Mouse (Mus musculus): ENCODE measurements around the gene Arrdc5.
"Not testable (repeated sequence)": the region's sequence is repeated elsewhere in the genome, so short reads cannot be mapped to it uniquely, and the experiment has no call there.

Gene Arrdc5

DNA sequence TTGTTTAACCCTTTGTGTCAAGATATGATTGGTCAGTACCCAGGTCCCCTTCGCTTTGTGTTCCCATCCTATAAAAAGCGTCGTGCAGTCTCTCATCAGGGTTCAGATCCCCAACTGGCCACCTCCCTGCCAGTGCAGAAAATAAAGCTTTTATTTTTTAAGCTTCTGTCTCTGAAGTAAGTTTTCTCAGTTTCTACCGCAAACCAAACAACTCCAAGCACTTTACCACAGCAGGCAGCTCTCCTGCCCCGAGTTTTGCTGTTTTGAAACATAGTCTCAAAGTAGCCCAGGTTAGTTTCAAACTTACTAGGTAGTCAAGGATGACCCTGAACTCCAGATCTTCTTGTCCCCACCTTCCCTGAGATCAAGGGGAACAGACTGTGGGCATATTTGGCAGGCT is 21.7 kb downstream of the Arrdc5 start:
- no peak for DNase-seq (ENCODE audit: low read depth, low spot score)

DNA sequence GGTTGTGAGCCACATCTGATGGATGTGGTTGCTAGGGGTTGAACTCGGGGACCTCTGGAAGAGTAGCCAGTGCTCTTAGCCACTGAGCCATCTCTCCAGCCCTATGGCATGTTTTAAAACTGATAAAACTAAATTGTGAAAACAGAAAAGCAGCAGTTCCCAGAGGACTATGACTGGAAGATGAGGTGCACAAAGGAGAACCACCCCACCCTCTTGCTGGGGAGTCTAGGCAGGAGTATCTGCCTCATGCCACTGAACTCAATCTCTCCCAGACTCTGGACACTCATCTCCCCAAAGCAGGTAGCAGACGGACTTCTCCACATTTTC is 22.6 kb downstream of the Arrdc5 start:
- DNase-seq (ENCODE audit: low read depth, low spot score) = no peak

DNA sequence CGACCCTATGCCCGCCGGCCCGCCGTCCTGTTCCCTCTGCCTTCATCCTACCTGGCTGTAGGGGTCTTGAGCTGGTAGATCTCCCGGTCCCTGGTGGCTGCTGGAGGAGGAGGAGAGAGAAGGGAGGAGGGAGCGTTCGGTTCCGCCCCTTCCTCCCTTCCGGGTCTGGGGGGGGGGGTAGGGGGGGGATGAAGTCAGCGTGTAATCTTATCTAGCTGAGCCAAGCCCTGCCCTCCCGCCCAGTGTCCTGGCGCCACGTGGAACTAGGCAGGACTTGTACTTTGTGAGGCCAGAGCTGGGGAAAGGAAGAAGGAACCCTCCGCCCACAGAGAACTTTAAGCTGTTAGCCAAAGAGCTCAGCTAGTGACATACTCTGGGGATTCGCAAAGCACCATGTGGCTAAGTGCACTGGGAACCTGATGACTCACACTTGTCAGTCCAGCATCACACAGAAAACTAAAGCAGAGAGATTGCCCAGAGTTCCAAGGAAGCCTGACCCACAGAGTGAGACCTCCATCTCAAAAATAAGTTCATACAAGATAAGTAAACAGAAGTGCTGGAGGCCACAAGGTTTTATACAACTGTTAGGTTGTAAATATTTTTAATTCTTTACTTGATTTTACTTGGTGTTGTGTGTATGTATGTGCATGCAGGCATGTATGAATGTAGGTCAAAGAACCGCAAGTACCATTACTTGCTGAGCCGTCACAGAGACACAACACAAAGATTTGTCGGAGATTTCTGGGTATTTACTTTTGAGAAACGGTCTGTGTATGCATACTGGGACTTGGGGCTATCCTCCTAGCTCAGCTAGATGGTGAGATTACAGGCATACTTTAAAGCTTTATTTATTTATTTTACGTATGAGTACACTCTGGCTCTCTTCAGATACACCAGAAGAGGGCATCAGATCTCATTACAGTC is 23.2 kb downstream of the Arrdc5 start, which contains the start of gene Ticam1:
Gene Ticam1, minus strand, starts transcription at position 144 of the 924 bp plus-strand sequence.
- DNase-seq (ENCODE audit: low read depth, low spot score) = peak; percentile 88

DNA sequence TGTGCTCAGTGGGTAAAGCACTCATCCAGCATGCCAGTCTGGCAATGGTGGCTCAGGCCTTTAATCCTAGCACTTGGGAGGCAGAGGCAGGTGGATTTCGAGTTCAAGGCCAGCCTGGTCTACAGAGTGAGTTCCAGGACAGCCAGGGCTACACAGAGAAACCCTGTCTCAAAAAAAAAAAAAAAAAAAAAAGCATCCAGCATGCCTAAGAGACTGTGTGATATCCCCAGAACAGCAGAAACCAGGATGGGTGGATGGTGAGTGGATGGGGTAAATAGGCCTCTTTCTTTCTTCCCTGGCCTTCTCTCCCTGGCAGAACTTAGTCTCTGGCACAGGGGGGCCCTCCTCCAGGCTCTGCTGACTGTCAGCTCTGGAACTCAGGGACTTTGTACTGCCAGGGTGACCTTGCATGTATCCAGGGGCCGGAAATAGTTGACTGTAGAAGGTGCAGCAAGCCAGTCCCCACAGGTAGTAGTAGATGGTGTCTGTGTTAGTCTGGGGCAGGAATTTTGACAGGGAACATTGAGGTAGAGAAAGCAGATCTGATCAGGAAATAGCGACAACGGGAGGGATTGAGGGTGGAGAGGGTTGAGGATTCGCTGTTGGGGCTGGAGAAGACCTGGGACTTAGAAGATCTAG is 24.1 kb downstream of the Arrdc5 start:
- no peak for DNase-seq (ENCODE audit: low read depth, low spot score)

DNA sequence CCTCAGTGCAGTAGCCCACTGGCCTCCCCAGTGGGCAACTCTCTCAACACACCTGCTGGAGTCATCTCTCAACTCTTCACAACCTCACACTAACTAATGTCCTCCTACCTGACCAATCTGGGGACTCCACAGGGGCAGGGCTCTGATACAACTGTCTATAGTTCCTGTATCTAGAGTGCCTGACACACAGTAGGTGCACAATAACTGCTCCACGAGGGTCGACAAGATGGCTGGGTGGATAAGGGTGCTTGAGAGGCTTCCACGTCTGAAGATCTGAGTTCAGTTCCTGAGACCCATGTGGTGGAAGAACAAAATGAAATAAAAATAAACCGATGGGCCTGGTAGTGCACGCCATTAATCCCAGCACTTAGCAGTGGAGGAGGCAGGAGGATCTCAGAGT is 26.1 kb downstream of the Arrdc5 start:
- DNase-seq (ENCODE audit: low read depth, low spot score) = no peak

DNA sequence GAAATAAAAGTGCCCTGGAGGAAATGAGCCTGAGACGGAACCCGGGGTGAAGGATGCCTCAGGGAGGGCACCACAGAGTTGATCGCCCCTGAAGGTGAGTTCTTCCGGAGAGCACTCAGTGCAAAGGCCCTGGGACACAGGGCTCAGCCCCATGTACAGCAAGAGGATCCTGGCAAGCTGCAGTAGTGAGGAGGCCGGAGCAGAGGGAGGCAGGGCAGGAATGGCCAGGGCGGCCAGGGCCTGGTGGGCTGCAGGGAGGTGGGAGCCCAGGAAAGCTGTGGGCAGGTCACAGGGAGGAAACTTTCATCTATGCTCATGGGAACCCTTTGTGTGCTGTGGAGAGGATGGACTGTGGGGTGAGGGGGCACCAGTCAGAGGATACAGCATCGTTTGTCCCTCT is 26.6 kb downstream of the Arrdc5 start:
- no peak for DNase-seq (ENCODE audit: low read depth, low spot score)

DNA sequence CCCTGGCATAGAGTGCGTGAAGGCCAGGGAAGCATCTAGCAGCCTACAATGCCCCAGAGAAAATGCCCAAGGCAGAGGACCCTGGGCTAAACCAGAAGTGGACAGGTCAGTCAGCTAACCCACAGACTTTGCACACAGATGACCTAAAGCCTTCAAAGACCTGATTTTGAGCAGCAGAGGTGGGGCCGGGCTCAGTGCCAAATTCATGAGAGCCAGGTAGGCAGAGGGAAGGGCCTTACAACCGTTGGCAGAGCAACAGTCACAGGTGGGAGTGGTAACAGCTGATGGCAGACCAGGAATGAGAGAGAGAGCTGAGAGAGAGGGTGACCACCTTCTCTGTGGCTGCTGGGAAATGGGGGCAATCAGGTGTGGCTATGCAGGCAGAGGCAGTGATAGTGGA is 27.4 kb downstream of the Arrdc5 start:
- DNase-seq (ENCODE audit: low read depth, low spot score) = no peak

DNA sequence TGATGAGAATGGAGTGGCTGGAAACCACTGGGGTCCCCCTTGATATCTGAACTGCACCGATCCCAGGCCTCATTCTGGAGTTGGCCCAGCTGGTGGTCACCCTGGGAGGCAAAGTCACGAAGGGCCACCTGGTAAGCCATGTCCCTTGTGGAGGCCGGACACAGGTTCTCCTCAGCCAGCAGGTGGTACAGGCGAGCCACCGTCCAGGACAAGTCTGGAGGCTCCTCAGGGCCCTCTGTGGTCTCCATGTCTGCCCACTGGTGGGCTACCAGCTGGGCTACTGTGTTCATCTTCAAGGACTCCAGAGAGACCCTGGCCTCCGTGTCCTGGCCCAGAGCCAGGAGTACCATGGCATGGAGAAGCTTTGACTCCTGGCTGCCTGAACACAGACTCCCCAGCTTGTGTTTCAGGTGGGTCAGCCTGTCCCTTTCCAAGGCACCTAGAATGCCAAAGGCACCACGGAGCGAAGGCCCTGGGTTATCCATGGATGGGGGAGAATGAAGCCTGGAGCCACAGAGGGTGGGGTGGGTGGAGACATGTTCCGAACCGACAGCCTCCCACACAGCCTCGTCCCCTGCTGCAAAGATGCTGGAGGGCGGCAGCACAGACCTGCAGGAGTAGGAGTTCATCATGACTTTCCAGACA is 28.4 kb downstream of the Arrdc5 start:
- no peak for DNase-seq (ENCODE audit: low read depth, low spot score)

DNA sequence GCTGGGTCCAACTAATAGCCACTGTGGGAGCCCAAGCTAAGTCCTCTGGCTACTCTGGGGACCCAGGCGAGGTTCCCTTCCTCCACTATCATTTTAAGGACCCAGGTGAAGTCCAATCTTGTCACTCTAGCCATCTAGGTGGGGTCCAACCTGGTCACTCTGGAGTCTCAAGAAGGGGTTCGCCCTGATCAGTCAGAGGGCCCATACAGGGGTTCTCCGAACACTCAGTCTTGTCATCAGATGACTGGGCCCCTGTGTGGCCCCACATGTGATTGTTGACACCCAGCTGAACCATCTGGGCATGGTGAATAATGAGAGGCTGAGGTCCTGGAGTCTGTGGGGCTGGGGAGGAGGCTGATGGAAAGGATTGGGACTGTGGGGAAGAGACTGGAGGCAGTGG is 30.3 kb downstream of the Arrdc5 start:
- DNase-seq (ENCODE audit: low read depth, low spot score) = no peak

DNA sequence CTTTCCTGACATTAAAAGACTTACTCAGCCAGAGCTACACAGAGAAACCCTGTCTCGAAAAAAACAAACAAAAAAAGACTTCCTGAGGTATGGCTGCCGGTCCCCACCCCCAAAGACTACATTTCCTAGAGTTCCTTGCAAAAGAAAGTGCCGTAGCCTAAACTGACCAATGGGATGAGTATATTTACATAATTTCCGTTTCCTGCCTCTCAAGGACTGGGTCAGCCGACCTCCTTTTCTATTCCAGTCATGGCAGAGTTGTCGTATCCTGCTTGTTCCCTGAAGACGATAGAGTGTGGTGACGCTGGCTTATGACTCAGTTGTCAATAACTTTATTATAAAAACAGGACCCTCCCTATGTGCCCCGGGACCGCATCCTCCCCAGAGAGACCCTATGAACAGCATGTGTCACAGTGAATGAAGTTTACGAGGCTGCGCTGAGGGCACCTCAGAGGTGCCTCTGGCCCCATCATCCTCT is 30.9 kb downstream of the Arrdc5 start:
- DNase-seq (ENCODE audit: low read depth, low spot score) = peak; percentile 86

DNA sequence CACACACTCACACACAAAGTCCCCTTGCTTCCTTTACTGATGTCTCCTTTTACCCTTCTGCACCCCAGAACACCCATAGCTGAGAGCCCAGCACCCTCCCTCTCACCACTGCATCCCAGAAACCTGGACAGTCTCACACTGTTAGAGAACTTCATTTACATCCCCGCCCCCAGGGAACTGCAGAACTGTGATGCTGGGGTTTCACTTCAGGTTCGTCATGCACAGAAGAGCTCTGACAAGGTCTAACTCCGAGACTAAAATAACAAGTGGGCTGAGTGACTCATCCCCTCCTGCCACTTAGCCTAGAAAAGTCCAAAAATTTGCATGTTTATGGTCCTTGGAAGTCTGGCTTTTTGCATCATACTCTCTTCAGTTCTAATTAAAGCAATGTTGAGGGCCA is 33.8 kb downstream of the Arrdc5 start:
- DNase-seq (ENCODE audit: low read depth, low spot score) = no peak

DNA sequence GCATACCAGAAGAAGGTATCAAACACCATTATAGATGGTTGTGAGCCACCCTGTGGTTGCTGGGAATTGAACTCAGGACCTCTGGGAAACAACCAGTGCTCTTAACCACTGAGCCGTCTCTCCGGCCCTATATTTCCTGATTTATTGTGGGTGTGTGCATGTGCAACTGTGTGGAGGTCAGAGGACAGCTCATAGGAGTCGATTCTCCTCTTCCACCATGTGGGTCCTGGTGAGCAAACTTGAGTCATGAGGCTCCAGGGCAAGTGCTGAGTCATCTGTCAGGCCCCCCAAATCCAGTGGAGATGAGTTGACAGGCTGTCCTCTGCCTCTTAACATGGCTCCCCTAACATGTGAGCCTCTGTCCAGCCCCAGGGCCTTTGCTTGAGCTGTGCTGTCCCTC is 34.2 kb downstream of the Arrdc5 start:
- no peak for DNase-seq (ENCODE audit: low read depth, low spot score)

DNA sequence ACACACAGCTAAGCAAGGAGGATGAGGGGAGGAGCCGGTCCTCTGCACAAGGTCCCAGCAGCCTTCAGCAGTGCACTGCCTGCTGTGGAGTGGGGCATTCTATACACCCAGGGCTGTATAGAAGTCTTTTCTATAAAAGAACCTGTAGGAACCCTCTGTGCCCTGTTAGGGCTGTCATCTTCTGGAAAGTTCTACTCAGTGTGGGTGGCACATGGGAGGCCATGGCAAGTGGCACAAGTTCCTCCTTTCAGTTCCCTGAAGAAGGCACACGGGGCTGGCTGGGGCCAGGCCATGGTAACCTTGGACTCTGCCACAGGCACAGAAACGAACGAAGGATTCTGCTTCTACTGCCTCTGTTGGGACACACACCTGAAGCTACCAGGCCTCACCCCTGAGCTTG is 35.1 kb downstream of the Arrdc5 start:
- no peak for DNase-seq (ENCODE audit: low read depth, low spot score)

DNA sequence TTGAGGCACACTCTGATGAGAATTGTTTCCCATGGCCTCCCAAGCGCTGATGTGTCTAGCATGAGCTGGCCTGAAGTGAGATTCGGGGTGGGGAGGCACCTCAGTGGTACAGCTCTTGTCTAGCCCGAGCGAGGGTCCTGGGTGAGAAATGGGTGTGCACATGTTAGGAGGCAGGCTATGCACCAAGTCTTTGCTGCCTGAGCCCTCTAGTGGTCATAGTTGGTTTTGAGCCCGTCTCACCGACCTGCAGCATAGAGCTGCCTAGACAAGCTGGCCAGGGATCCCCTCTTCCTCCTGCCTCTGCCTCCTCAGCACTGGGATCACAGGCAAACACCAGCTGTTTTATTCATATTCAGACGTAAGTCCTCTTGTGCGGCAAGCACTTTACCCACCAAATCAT is 36.1 kb downstream of the Arrdc5 start:
- peak; percentile 90 for DNase-seq (ENCODE audit: low read depth, low spot score)

DNA sequence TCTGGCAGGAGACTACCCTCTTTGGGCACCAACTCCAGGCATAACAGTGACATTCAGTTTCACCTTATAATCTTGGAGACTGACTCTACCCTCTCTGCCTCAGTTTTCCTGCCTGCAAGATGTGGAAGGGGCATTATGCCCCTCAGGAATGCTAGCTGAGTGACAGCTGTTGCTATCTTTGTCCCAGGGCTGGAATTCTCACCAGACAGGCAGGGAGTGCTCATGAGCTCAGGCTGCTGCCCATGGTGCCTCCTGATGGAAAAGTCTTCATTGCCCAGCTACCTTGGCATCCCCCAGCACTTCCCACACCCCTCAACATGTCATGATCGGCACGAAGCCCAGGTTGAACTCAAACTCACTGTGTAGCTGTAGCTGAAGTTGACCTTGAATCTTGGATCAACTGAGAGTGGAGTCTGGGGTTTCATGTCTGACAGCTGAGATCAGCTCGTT is 37.4 kb downstream of the Arrdc5 start:
- DNase-seq (ENCODE audit: low read depth, low spot score) = no peak

DNA sequence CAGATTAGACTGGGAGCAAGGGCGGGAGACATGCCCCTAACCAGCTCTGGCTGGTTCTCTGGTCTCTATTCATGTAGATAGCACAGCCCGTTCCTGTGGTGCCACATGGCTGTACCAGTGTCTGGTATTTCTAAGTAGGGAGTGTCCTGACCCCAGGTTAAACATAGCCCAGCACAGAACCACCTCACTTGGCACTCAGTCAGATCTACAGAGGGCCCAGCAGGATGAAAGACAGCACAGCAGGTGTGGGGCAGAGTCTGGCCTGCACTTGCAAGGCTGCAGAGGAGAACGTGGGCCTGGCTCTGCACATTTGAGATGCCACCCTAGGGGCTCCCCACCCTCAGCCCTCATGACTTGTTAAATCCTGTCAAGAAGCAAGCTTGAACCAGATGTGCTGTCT is 38.9 kb downstream of the Arrdc5 start:
- no peak for DNase-seq (ENCODE audit: low read depth, low spot score)

DNA sequence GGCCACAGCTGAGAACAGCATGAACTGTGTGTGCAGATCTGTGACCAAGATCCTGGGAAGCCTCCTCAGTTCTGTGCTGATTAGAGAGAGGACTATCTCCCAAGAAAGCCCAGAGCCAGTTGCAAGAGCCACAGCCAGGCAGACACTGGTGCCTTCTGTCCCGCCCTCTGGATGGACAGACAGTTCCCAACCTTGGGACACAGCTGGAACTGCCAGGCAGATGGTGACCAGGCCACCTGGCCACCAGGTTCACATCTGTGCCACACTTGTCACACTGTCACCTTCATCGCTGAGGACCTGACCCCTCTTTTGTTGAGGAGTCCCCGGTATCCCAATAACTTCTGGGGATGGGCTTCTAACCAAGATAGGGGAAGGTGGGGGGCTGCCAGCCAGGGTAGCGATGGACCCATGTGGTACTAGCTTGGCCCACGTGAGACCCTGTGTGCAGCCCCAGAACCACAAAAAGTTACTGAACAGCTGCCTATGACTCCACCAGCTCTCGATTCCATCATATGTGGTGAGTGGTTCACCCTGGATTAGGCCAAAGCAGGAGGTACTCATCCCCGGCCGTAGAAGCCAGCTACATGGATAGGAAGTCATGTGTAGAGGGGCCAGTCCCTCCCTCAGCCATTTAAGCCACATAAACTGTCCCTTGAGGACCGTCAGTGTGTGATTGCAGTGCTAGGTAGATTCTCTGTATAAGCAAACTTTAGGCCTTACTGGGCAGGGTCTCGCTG is 40.6 kb downstream of the Arrdc5 start:
- DNase-seq (ENCODE audit: low read depth, low spot score) = no peak

DNA sequence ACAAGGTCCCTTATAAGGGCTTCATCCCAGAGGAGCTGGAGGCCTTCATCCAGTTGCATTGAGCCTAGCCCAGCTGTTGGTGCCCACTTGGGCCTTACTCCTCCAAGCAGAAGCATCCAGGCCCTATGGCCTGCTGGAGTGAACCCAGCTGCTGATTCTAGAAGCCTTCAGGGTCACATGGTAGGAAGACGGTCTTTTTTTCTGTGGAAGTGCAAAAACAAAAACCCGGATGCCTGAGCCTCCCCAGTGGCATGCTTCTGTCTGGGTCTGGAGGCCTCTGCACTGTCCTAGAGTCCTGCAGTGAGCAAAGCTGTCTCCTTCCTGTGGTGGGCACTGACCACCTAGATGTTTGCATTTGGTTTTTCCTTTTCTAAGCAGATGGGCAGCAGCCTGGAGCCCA is 41.3 kb downstream of the Arrdc5 start:
- not testable (repeated sequence) for DNase-seq (ENCODE audit: low read depth, low spot score)

DNA sequence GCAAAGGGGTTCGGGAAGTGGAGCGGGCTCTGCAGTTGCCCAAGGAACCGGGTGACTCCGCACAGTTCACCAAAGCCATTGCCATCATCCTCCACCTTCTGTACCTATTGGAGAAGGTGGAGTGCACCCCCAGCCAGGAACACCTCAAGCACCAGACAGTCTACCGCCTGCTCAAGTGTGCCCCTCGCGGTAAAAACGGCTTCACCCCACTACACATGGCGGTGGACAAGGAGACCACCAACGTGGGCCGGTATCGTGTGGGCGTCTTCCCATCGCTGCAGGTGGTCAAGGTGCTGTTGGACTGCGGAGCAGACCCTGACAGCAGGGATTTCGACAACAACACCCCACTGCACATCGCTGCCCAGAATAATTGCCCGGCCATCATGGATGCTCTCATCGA is 41.8 kb downstream of the Arrdc5 start:
- DNase-seq (ENCODE audit: low read depth, low spot score) = not testable (repeated sequence)

DNA sequence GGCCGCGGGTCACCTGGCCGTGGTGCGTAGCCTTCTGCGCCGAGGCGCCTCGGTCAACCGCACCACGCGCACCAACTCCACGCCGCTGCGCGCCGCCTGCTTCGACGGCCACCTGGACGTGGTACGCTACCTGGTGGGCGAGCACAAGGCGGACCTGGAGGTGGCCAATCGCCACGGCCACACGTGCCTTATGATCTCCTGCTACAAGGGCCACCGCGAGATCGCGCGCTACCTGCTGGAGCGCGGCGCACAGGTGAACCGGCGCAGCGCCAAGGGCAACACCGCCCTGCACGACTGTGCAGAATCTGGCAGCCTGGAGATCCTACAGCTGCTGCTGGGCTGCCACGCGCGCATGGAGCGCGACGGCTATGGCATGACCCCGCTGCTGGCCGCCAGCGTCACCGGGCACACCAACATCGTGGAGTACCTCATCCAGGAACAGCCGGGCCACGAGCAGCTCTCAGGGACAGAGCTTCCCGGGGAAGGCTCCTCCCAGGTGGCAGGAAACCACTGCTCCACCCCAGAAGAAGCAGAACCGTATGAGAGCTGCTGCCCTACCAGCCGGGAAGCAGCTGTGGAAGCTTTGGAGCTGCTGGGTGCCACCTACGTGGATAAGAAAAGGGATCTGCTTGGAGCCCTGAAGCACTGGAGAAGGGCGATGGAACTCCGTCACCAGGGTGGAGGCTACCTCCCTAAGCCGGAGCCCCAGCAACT is 42.7 kb downstream of the Arrdc5 start:
- DNase-seq (ENCODE audit: low read depth, low spot score) = peak; percentile 41

DNA sequence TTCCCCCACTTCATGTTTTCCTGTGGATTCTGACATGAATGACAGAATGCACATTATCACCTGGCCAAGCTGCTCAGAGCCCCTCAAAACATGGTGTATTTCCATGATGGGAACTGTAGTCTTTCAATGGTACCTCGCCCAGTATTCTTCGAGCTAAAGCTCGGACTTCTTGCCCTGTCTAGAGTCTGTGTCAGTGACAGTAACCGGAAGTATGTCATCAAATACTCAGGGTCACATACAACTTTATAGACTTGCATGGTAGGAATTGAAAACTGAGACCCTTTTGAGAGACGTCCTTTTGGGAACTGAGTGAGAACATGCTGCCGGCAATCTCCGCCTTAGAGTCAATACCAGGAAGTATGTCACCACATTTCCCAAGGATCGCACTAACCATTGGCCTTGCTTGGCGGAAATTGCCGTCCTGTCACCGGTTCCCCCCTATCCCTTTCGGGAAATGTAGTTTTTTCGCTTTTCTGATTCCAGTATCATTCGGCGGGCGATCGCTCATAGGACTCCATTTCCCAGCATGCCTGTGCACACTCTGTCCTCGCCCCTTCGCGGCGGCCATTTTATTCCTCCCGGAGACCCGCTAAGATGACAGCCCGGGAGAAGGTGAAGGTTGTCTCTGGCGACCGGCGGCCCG is 43.7 kb downstream of the Arrdc5 start, which contains the start of gene Fem1a:
Gene Fem1a, plus strand, starts transcription at position 572 of the 643 bp plus-strand sequence.
- peak; percentile 97 for DNase-seq (ENCODE audit: low read depth, low spot score)
